Mouse (Mus musculus): Measurements from ENCODE around the gene Kcne4. TPM values are rescaled to one million over a fixed set of nuclear protein-coding genes. Genes with fewer than 3 reads are reported as not detected.

Gene Kcne4
- polyA plus RNA-seq, 1 experiment from 2014 or later: 2.0 TPM

- H3K4me3 ChIP-seq (ENCODE audit: low read depth, low read length): no peak overlapping the region
- WGBS: 72% methylated on average over 11 of the region's 11 CpGs
- no peaks in the 10 kb centered on the region for H3K27me3 ChIP-seq (ENCODE audit: control insufficient read depth, insufficient read depth, low read length)
- no peak overlapping the region for H3K27ac ChIP-seq (replicated peaks; ENCODE audit: low read depth, low read length)
- ATAC-seq (ENCODE audit: insufficient number of reproducible peaks, low FRiP score, low TSS enrichment, low read depth): no peak
- H3K9me3 ChIP-seq (ENCODE audit: control insufficient read depth, low read length): no peaks in the 10 kb centered on the region
- H3K36me3 ChIP-seq (ENCODE audit: control insufficient read depth, insufficient read depth, low read length): no peaks in the 10 kb centered on the region
- no peak for DNase-seq (ENCODE audit: low spot score)
- H3K4me2 ChIP-seq (ENCODE audit: low read depth, severe bottlenecking): no peak overlapping the region
- H3K9ac ChIP-seq (ENCODE audit: low read length): no peak overlapping the region
- H3K4me1 ChIP-seq (ENCODE audit: control insufficient read depth, insufficient read depth, low read length): peaks cover 10% of the 10 kb centered on the region; the same call in 1 of the 2 replicates
Measured at GRCm38 (mm10) chr1:78818630-78819526, 2.3 kb downstream of the Kcne4 start.

GRCm38 (mm10) chr1:78819592-78819991 is 3.0 kb downstream of the Kcne4 start:
- DNase-seq (ENCODE audit: low spot score) (no peak), ATAC-seq (ENCODE audit: insufficient number of reproducible peaks, low FRiP score, low TSS enrichment, low read depth) (no peak)
- Histone ChIP-seq H3K9ac (ENCODE audit: low read length) (no peak overlapping the region), H3K9me3 (ENCODE audit: control insufficient read depth, low read length) (no peaks in the 10 kb centered on the region), H3K27ac (replicated peaks; ENCODE audit: low read depth, low read length) (no peak overlapping the region), H3K4me1 (ENCODE audit: control insufficient read depth, insufficient read depth, low read length) (peaks cover 10% of the 10 kb centered on the region; the same call in 1 of the 2 replicates), H3K4me2 (ENCODE audit: low read depth, severe bottlenecking) (no peak overlapping the region), H3K27me3 (ENCODE audit: control insufficient read depth, insufficient read depth, low read length) (no peaks in the 10 kb centered on the region), H3K4me3 (ENCODE audit: low read depth, low read length) (no peak overlapping the region), H3K36me3 (ENCODE audit: control insufficient read depth, insufficient read depth, low read length) (no peaks in the 10 kb centered on the region)
- WGBS: 47% methylated on average over 7 of the region's 7 CpGs

- no peak overlapping the region for H3K27ac ChIP-seq (replicated peaks; ENCODE audit: low read depth, low read length)
- no peak overlapping the region for H3K4me3 ChIP-seq (ENCODE audit: low read depth, low read length)
- 45% methylated on average over 8 of the region's 8 CpGs for WGBS
- H3K9me3 ChIP-seq (ENCODE audit: control insufficient read depth, low read length): no peaks in the 10 kb centered on the region
- no peaks in the 10 kb centered on the region for H3K36me3 ChIP-seq (ENCODE audit: control insufficient read depth, insufficient read depth, low read length)
- no peak overlapping the region for H3K9ac ChIP-seq (ENCODE audit: low read length)
- H3K27me3 ChIP-seq (ENCODE audit: control insufficient read depth, insufficient read depth, low read length): no peaks in the 10 kb centered on the region
- no peak for ATAC-seq (ENCODE audit: insufficient number of reproducible peaks, low FRiP score, low TSS enrichment, low read depth)
- DNase-seq (ENCODE audit: low spot score): no peak
- no peak overlapping the region for H3K4me2 ChIP-seq (ENCODE audit: low read depth, severe bottlenecking)
- H3K4me1 ChIP-seq (ENCODE audit: control insufficient read depth, insufficient read depth, low read length): peaks cover 10% of the 10 kb centered on the region; the same call in 1 of the 2 replicates
Measured at GRCm38 (mm10) chr1:78820176-78820575, 3.6 kb downstream of the Kcne4 start.

GRCm38 (mm10) chr1:78821111-78821510 is 4.6 kb downstream of the Kcne4 start:
- Histone ChIP-seq H3K36me3 (ENCODE audit: control insufficient read depth, insufficient read depth, low read length) (no peaks in the 10 kb centered on the region), H3K27me3 (ENCODE audit: control insufficient read depth, insufficient read depth, low read length) (no peaks in the 10 kb centered on the region), H3K4me2 (ENCODE audit: low read depth, severe bottlenecking) (no peak overlapping the region), H3K27ac (replicated peaks; ENCODE audit: low read depth, low read length) (no peak overlapping the region), H3K9ac (ENCODE audit: low read length) (no peak overlapping the region), H3K9me3 (ENCODE audit: control insufficient read depth, low read length) (no peaks in the 10 kb centered on the region), H3K4me3 (ENCODE audit: low read depth, low read length) (no peak overlapping the region), H3K4me1 (ENCODE audit: control insufficient read depth, insufficient read depth, low read length) (peaks cover 10% of the 10 kb centered on the region; the same call in 1 of the 2 replicates)
- WGBS: 48% methylated on average over 9 of the region's 9 CpGs
- ATAC-seq (ENCODE audit: insufficient number of reproducible peaks, low FRiP score, low TSS enrichment, low read depth): no peak
- no peak for DNase-seq (ENCODE audit: low spot score)

GRCm38 (mm10) chr1:78821733-78822430 is 5.3 kb downstream of the Kcne4 start:
- no peak overlapping the region for H3K27ac ChIP-seq (replicated peaks; ENCODE audit: low read depth, low read length)
- H3K4me1 ChIP-seq (ENCODE audit: control insufficient read depth, insufficient read depth, low read length): peaks cover 10% of the 10 kb centered on the region; the same call in 1 of the 2 replicates
- H3K9me3 ChIP-seq (ENCODE audit: control insufficient read depth, low read length): no peaks in the 10 kb centered on the region
- ATAC-seq (ENCODE audit: insufficient number of reproducible peaks, low FRiP score, low TSS enrichment, low read depth) (no peak), DNase-seq (ENCODE audit: low spot score) (no peak)
- WGBS: 88% methylated on average over 15 of the region's 15 CpGs
- H3K36me3 ChIP-seq (ENCODE audit: control insufficient read depth, insufficient read depth, low read length): no peaks in the 10 kb centered on the region
- H3K4me3 ChIP-seq (ENCODE audit: low read depth, low read length): no peak overlapping the region
- H3K9ac ChIP-seq (ENCODE audit: low read length): no peak overlapping the region
- no peaks in the 10 kb centered on the region for H3K27me3 ChIP-seq (ENCODE audit: control insufficient read depth, insufficient read depth, low read length)
- no peak overlapping the region for H3K4me2 ChIP-seq (ENCODE audit: low read depth, severe bottlenecking)

GRCm38 (mm10) chr1:78825246-78825645 is 8.7 kb downstream of the Kcne4 start:
- Histone ChIP-seq H3K4me2 (ENCODE audit: low read depth, severe bottlenecking) (no peak overlapping the region), H3K36me3 (ENCODE audit: control insufficient read depth, insufficient read depth, low read length) (no peaks in the 10 kb centered on the region), H3K4me1 (ENCODE audit: control insufficient read depth, insufficient read depth, low read length) (peaks cover 2% of the 10 kb centered on the region; the same call in 1 of the 2 replicates), H3K27ac (replicated peaks; ENCODE audit: low read depth, low read length) (no peak overlapping the region), H3K9me3 (ENCODE audit: control insufficient read depth, low read length) (no peaks in the 10 kb centered on the region), H3K27me3 (ENCODE audit: control insufficient read depth, insufficient read depth, low read length) (no peaks in the 10 kb centered on the region), H3K9ac (ENCODE audit: low read length) (no peak overlapping the region), H3K4me3 (ENCODE audit: low read depth, low read length) (no peak overlapping the region)
- ATAC-seq (ENCODE audit: insufficient number of reproducible peaks, low FRiP score, low TSS enrichment, low read depth) (no peak), DNase-seq (ENCODE audit: low spot score) (no peak)
- 86% methylated on average over 3 of the region's 3 CpGs for WGBS

GRCm38 (mm10) chr1:78838468-78838867 is 21.9 kb downstream of the Kcne4 start:
- no peak for ATAC-seq (ENCODE audit: insufficient number of reproducible peaks, low FRiP score, low TSS enrichment, low read depth)
- no peaks in the 10 kb centered on the region for H3K9me3 ChIP-seq (ENCODE audit: control insufficient read depth, low read length)
- no peak for DNase-seq (ENCODE audit: low spot score)
- no peaks in the 10 kb centered on the region for H3K36me3 ChIP-seq (ENCODE audit: control insufficient read depth, insufficient read depth, low read length)
- H3K4me3 ChIP-seq (ENCODE audit: low read depth, low read length): no peak overlapping the region
- 91% methylated on average over 3 of the region's 3 CpGs for WGBS
- no peaks in the 10 kb centered on the region for H3K4me1 ChIP-seq (ENCODE audit: control insufficient read depth, insufficient read depth, low read length)
- no peak overlapping the region for H3K4me2 ChIP-seq (ENCODE audit: low read depth, severe bottlenecking)
- no peak overlapping the region for H3K27ac ChIP-seq (replicated peaks; ENCODE audit: low read depth, low read length)
- H3K27me3 ChIP-seq (ENCODE audit: control insufficient read depth, insufficient read depth, low read length): no peaks in the 10 kb centered on the region
- H3K9ac ChIP-seq (ENCODE audit: low read length): no peak overlapping the region

GRCm38 (mm10) chr1:78840769-78841168 is 24.2 kb downstream of the Kcne4 start:
- no peak overlapping the region for H3K9ac ChIP-seq (ENCODE audit: low read length)
- H3K4me1 ChIP-seq (ENCODE audit: control insufficient read depth, insufficient read depth, low read length): no peaks in the 10 kb centered on the region
- no peak overlapping the region for H3K27ac ChIP-seq (replicated peaks; ENCODE audit: low read depth, low read length)
- DNase-seq (ENCODE audit: low spot score): peak; percentile 20
- H3K36me3 ChIP-seq (ENCODE audit: control insufficient read depth, insufficient read depth, low read length): no peaks in the 10 kb centered on the region
- no peaks in the 10 kb centered on the region for H3K27me3 ChIP-seq (ENCODE audit: control insufficient read depth, insufficient read depth, low read length)
- no peak overlapping the region for H3K4me3 ChIP-seq (ENCODE audit: low read depth, low read length)
- no peak; the same call in 1 of the 2 replicates for ATAC-seq (ENCODE audit: insufficient number of reproducible peaks, low FRiP score, low TSS enrichment, low read depth)
- no peaks in the 10 kb centered on the region for H3K9me3 ChIP-seq (ENCODE audit: control insufficient read depth, low read length)
- WGBS: 25% methylated on average over 2 of the region's 2 CpGs
- no peak overlapping the region for H3K4me2 ChIP-seq (ENCODE audit: low read depth, severe bottlenecking)
